Mouse (Mus musculus) heart, postnatal 0 days (tissue): ENCODE data around the gene Gpc3. TPM values are rescaled to one million over a fixed set of nuclear protein-coding genes. Genes with fewer than 3 reads are reported as not detected.

ENCODE experiments used
- ATAC-seq: fragments of 200-750 bp; cut with Nextera tagmentation; 2 replicates; pipeline ENCODE4 v1.8.0; 2017; ENCODE audit warnings: low read depth, moderate number of reproducible peaks, moderate library complexity; ENCODE audit not compliant: insufficient read depth
- DNase-seq: peaks from one replicate; pipeline ENCODE4 v3.0.0-alpha.2; 2016; ENCODE audit warnings: low spot score
- H3K27ac ChIP-seq: fragments of 300-500 bp; sonication (generic); 2 replicates; pipeline ENCODE4 v1.5.1; 2014; ENCODE audit warnings: low read depth, mild to moderate bottlenecking
- H3K27me3 ChIP-seq: fragments of 300-500 bp; sonication (generic); 2 replicates; pipeline ENCODE4 v1.6.1; 2014; ENCODE audit warnings: low read length, mixed read lengths; ENCODE audit not compliant: control insufficient read depth, insufficient read depth
- H3K36me3 ChIP-seq: fragments of 300-500 bp; sonication (generic); replicated peaks from 2 replicates; pipeline ENCODE4 v1.6.1; 2014; ENCODE audit warnings: low read length, mixed read lengths; ENCODE audit not compliant: control insufficient read depth, insufficient read depth
- H3K4me1 ChIP-seq: fragments of 300-500 bp; sonication (generic); 2 replicates; pipeline ENCODE4 v1.6.1; 2014; ENCODE audit warnings: antibody characterized with exemption; ENCODE audit not compliant: control insufficient read depth, insufficient read depth
- H3K4me2 ChIP-seq: fragments of 300-500 bp; sonication (generic); 2 replicates; pipeline ENCODE4 v1.6.1; 2014; ENCODE audit warnings: low read depth, mild to moderate bottlenecking, low read length, moderate library complexity
- H3K4me3 ChIP-seq: fragments of 300-500 bp; sonication (generic); 2 replicates; pipeline ENCODE4 v1.5.1; 2014; ENCODE audit warnings: low read depth, low read length
- H3K9ac ChIP-seq: fragments of 300-500 bp; sonication (generic); replicated peaks from 2 replicates; pipeline ENCODE4 v1.6.1; 2014; ENCODE audit warnings: low read depth, low read length, mixed read lengths
- H3K9me3 ChIP-seq: fragments of 300-500 bp; sonication (generic); replicated peaks from 2 replicates; pipeline ENCODE4 v1.6.1; 2016; ENCODE audit warnings: low read length; ENCODE audit not compliant: control insufficient read depth
- CTCF ChIP-seq: IDR thresholded peaks from 2 replicates; pipeline ENCODE4 v1.5.1; 2016; ENCODE audit warnings: antibody characterized with exemption, control low read depth, low read depth
- EP300 ChIP-seq: IDR thresholded peaks from 2 replicates; pipeline ENCODE4 v1.6.1; 2016; ENCODE audit warnings: antibody characterized with exemption, low read depth
- WGBS: fragments of 180-500 bp; shearing (Covaris S2); extraction: QIAGEN DNeasy Blood & Tissue Kit; methylation state at CpG from one replicate; pipeline ENCODE4 v1.1.7; 2014; 5-methylcytosine and 5-hydroxymethylcytosine counted together
- polyA plus RNA-seq: library from polyadenylated mRNA; unstranded; fragments of >200 nt; fragmentation: Nextera tagmentation; extraction: Ambion mirVana; gene quantifications from 2 replicates; pipeline ENCODE4 v1.2.1, GENCODE M21; 2015
- total RNA-seq: library from RNA; depleted of rRNA; stranded (reverse); fragments of >200 nt; gene quantifications from 2 replicates; pipeline ENCODE4 v1.2.3, GENCODE M21; 2014; ENCODE audit warnings: low replicate concordance

Gene Gpc3
- total and polyA plus RNA-seq, 2 experiments from 2014 or later, result 45.1 to 140 TPM

- TF ChIP-seq EP300, result no peak
- no peak for TF ChIP-seq CTCF
- DNase-seq, result no peak
- H3K4me2 ChIP-seq, result no peak overlapping the region
- ATAC-seq, result no peak
- H3K9ac ChIP-seq, result no peak overlapping the region
- 74% methylated on average over 4 of the region's 4 CpGs for WGBS
- no peaks in the 10 kb centered on the region for H3K9me3 ChIP-seq
- no peaks in the 10 kb centered on the region for H3K4me1 ChIP-seq
- H3K4me3 ChIP-seq, result no peak overlapping the region
- H3K27me3 ChIP-seq, result no peaks in the 10 kb centered on the region
- H3K27ac ChIP-seq, result no peak overlapping the region
- no peaks in the 10 kb centered on the region for H3K36me3 ChIP-seq
Measured at GRCm38 (mm10) chrX:52305226-52305625, 308.5 kb downstream of the Gpc3 start.

GRCm38 (mm10) chrX:52288792-52289191 is 325.0 kb downstream of the Gpc3 start:
- Histone ChIP-seq H3K4me3 (no peak overlapping the region), H3K27ac (no peak overlapping the region), H3K9me3 (no peaks in the 10 kb centered on the region), H3K4me1 (no peaks in the 10 kb centered on the region), H3K9ac (no peak overlapping the region), H3K27me3 (no peaks in the 10 kb centered on the region), H3K36me3 (no peaks in the 10 kb centered on the region), H3K4me2 (no peak overlapping the region)
- 21% methylated on average over 1 of the region's 1 CpGs for WGBS
- ATAC-seq, result no peak
- TF ChIP-seq EP300 (no peak), CTCF (no peak)
- DNase-seq, result no peak

- Histone ChIP-seq H3K4me1 (no peaks in the 10 kb centered on the region), H3K4me3 (no peak overlapping the region), H3K4me2 (no peak overlapping the region), H3K9me3 (no peaks in the 10 kb centered on the region), H3K27me3 (no peaks in the 10 kb centered on the region), H3K27ac (no peak overlapping the region), H3K9ac (no peak overlapping the region), H3K36me3 (no peaks in the 10 kb centered on the region)
- DNase-seq (no peak), ATAC-seq (no peak)
- 50% methylated on average over 6 of the region's 6 CpGs for WGBS
- TF ChIP-seq EP300 (no peak), CTCF (no peak)
Measured at GRCm38 (mm10) chrX:52287944-52288343, 325.8 kb downstream of the Gpc3 start.

GRCm38 (mm10) chrX:52282070-52282469 is 331.7 kb downstream of the Gpc3 start:
- 37% methylated on average over 4 of the region's 4 CpGs for WGBS
- Histone ChIP-seq H3K4me2 (no peak overlapping the region), H3K4me3 (no peak overlapping the region), H3K4me1 (no peaks in the 10 kb centered on the region), H3K27me3 (no peaks in the 10 kb centered on the region), H3K36me3 (no peaks in the 10 kb centered on the region), H3K9ac (no peak overlapping the region), H3K27ac (no peak overlapping the region), H3K9me3 (no peaks in the 10 kb centered on the region)
- DNase-seq (no peak), ATAC-seq (no peak)
- TF ChIP-seq EP300, result no peak
- TF ChIP-seq CTCF, result no peak

- no peaks in the 10 kb centered on the region for H3K9me3 ChIP-seq
- H3K27me3 ChIP-seq, result no peaks in the 10 kb centered on the region
- no peak overlapping the region for H3K4me3 ChIP-seq
- no peaks in the 10 kb centered on the region for H3K4me1 ChIP-seq
- DNase-seq, result no peak
- no peak overlapping the region for H3K9ac ChIP-seq
- 75% methylated on average over 6 of the region's 6 CpGs for WGBS
- TF ChIP-seq CTCF, result no peak
- no peak for TF ChIP-seq EP300
- H3K27ac ChIP-seq, result no peak overlapping the region
- ATAC-seq, result no peak
- no peaks in the 10 kb centered on the region for H3K36me3 ChIP-seq
- H3K4me2 ChIP-seq, result no peak overlapping the region
Measured at GRCm38 (mm10) chrX:52281103-52281900, 332.4 kb downstream of the Gpc3 start.
